Mouse (Mus musculus) erythroblast, embryonic 14.5 days (primary cell): ENCODE results near the gene Mcoln2.

Experiments
- GATA1 ChIP-seq: IDR thresholded peaks from 2 replicates; pipeline ENCODE4 v1.6.1; 2012; ENCODE audit warnings: low read length, inconsistent platforms, mixed read lengths
- TAL1 ChIP-seq: IDR thresholded peaks from 3 replicates; pipeline ENCODE4 v1.6.1; 2012; ENCODE audit warnings: low read length, inconsistent platforms, mixed read lengths

DNA sequence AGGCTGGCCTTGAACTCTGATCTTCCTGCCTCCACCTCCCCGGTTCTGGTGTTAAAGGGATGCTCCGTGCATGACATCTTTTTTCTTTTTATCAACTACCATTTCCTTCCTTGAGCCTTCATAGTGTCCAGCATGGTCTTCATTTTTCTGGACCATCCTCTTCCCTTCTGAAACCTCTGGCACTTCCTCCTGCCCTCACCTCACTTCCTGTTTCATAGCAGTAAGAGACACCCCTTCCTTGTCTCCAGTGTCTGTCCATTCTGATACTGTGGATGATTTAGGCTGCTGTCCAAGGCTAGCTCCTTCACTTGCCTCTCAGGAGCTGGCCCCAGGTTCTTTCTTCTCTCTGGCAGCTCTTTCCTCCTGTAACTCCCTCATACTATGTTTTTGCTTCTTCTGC, 14.2 kb upstream of the Mcoln2 start:
- TF ChIP-seq GATA1 (no peak), TAL1 (no peak)
